Mouse (Mus musculus): ENCODE measurements around the gene Arl6ip5.
"Not testable (repeated sequence)": the region's sequence is repeated elsewhere in the genome, so short reads cannot be mapped to it uniquely, and the experiment has no call there.

The Arl6ip5 gene

DNA sequence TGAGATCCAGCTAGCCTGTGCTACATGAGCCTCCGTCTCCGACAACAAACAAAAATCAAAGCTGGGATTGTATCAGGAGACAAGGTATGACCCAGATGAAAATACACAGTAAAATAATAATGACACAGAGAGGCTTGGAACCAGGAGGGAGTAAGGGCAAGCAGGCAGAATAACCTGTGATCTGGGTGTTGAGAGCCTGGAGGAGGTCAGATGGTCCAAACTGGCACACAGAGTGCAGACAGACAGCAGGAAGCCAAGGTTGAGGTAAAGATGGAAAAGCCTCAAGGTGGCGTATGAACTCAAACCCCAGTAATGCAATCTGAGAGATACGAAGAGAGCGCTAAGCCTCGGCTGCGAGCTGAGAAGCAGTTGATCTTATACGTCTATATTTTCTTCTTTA, 14.0 kb downstream of the Arl6ip5 start:
- DNase-seq = no peak

DNA sequence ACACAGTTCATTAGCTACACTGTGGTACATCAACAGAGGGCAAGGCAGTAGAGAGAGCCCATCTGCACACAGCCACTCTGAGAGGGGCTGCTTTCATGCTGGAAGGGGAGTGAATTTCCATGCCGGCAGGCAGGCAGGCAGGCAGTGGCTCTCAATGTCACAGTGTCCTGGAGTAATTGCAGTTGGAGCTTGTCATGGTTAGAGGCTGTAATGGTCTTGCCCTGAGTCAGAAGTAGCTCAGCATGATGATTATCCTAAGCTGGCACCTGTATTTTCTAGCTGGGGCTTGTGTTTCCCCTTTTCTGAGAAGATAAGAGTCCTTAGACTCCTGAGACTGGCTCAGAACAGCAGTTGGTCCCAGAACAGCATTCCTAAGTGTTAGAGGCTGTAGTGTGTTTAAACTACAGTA, 15.6 kb downstream of the Arl6ip5 start:
- DNase-seq = no peak

DNA sequence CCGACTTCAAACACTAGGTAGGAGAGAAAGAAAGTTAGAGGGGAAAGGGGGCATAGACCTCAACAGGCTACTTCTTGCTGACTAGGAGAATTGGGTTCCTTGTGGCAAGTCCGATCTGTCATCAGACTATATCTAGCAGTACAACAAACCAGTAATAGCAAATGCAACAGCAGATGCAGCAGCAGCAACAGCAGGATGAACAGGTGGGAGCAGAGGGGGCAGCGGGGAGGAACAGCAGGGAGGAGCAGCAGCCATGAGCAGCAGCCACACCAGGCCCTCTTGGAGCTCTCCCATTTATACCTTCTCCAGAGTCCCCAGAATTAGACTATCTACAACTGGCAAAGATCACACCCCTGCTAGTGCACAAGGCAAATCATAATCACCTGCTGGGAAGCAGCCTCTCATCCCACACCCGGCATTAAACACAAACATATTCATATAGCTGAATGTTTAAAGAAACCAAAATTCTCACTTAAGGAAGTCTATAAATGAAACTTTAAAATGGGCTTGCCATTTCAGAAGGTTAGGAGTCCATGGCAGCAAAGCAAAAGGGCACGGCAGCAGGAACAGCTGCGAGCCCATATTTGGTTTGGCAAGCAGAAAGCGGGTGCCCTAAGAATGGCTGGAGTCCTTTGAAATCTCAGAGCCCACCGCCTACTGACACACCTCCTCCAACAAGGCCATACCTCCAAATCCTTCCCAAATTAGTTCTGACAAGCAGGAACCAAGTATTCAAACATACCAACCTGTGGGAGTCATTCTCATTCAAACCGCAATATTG, 16.8 kb downstream of the Arl6ip5 start:
- DNase-seq = no peak

DNA sequence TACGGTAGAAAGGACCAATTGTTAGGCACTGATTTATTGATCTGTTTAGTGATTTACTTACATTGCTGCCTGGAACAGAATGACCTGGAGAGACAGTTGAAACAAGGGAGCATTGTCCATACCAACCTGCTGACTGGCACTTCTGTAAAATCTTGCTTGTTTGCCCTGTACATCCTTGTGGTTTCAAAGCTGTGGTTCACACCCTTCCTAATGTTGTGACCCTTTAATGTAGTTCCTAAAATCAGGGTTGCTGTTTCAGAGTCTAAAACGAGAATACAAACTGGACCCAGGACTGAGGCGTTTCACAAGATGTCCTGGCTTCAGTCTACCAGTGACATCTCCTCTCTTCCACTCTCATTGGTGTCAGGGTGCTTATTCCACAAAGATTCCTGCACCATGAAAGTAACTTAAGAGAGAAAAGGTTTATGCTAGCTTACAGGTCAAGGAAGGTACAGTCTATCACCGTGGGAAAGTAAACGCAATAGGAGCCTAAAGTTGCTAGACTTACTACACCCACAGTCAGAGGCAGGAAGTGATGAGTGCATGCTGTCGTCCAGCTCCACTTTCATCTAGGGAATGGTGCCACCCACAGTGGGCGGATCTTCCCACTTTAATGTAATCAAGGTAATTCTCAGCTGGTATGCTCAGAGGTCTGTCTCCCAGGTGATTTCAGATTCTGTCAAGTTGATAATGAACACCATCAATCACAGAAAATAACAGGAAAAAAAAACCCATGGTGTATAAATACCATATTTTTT, 24.6 kb downstream of the Arl6ip5 start:
- no peak for DNase-seq

DNA sequence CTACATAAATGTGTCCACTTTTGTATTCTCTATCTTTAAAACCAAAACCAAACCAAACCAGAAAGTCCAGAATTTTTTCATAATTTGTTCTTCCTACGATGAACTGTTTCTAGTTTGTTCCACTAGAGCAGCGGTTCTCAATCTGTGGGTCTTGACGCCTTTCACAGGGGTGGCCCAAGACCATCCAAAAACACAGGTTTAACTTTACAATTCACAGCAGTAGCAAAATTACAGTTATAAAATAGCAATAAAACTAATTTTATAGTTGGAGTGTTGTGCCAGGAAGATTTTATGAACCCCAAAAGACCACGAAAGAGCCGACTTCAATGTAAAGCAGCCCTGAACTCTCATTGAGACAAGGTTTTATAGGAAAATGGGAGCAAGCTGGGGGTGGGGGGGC, 25.6 kb downstream of the Arl6ip5 start:
- DNase-seq = no peak

DNA sequence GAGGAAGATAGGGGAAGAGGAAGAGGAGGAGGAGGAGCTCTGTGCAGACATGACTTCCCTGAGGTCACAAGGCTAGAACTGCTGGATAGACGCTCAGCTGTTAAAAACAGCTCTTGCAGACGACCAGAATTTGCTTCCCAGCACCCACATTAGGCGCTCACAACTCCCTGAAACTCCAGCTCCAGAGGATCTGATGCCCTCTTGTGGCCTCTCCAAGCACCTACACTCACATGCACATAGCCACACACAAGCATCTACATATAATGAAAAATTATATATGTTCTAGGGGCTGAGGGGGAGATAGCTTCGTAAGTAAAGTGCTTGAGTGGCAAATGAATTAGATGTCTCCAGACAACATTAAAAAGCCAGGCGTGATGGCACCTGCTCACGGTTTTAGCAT, 28.9 kb downstream of the Arl6ip5 start:
- DNase-seq = no peak

DNA sequence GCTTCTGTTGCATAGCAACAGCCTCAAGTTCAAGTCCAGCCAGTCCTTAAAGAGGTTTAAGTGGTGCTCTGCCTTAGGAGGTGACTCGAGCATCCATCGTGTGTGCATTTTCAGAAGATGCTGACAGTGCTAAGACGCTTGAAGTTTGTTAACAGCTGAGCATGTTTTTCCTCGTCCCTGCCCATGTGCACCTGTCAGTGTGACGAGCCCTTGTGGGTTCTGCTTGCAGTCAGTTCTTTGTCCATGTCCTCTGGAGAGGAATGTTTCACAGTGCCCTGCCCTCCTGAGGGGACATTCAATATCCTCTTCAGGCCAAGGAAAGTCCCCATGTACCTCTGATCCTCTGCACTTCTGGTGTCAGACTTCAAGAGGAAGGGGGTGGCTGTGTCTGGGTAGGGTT, 29.6 kb downstream of the Arl6ip5 start:
- DNase-seq = no peak

DNA sequence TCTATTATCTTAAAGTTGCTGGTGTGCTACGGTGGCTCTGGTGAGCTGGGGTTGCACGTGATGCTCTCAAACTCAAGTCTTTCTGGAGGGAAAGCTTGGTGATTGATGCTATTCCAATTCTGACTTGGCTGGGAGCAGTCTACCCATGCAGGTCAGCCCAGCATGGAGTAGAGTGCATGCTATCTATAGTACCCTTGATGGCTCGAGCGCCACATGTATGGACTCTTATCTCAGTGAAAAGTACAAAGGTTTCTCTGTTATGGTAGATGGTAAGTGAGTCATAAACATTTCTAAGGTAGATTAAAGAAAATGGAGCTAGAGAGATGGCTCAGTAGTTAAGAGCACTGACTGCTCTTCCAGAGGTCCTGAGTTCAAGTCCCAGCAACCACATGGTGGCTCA, 32.0 kb downstream of the Arl6ip5 start:
- DNase-seq = no peak

DNA sequence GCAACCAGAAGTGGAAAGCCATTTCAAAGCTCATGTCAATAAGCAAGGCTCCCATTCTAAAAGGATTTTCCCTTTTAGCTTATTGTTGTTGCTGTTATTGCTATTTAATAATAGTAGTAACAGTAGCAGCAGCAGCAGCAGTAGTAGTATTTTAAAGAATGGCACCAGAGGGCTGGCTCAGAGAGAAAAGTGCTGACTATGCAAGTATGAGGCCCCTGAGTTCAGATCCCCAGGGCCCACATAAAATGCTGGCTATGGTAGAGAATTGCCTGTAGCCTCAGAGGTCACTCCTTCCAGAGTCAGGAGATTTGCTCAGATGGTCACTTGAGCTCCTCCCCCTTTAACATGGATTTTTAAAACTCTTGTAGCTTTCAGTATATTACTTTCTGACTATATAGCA, 34.7 kb downstream of the Arl6ip5 start:
- DNase-seq = no peak

DNA sequence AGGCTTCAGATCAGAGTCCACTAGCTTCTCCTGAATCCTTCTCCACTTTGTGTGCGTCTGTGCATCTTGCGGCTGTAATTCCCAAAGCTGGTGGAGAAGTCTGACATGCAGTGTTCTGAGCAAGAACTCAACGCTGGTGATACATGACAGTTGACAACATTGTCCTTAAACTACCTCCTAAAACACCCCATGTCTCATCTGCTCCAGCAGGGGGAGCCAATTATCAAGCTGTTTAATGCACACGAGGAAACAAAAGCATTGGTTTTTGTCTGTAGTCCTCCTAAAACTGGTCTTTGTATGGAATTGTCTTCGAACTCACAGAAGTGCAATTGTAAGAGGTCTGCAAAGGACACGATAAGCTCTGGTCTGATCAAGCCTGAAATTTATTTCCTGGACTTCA, 40.5 kb downstream of the Arl6ip5 start:
- peak; percentile 20 for DNase-seq

DNA sequence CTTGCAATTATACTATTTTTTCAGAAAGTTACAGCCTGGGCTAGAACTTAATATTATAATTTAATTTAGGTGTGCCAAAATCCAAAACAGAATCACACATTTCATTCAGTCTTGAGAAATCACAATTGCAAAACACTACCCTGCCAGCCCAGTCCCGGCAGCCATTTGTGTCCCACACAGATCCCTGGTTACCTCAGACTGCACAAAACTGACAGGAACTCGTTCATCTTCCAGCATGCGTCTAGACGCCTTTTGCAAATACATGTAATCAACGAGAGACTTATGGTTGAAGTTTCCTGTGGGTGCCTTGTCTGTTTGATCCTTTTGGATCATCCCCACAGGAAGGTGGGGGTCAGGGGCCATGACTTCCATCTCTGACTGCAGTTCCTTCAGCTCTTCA, 41.6 kb downstream of the Arl6ip5 start:
- no peak for DNase-seq

DNA sequence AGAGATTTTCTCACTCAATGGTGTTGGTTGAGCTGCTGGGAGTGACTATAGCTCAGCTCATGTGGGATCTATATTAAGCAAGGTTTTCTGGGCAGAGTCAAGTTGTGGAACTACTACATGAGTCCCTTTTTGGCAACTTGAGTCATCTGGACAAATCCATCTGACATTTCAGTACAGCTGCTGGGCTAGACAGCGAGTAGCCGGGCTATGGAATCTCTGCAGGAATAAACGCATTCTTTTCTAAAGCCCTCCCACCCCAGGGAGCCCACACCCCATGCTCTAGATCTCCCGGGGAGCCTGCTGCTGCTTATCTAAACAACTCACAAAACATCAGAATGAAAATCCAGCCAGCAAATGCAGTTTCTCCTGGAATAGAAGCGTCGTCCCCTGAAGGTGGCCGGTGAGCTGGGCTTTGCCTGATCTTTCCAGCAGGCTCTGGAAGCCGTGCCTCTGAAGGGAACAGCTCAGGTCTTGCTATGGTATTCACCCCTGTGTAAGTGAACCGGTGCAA, 42.3 kb downstream of the Arl6ip5 start, which contains the start of gene Lmod3:
Gene Lmod3 (minus strand): TSS at position 49 of the 511 bp plus-strand sequence.
- no peak for DNase-seq

DNA sequence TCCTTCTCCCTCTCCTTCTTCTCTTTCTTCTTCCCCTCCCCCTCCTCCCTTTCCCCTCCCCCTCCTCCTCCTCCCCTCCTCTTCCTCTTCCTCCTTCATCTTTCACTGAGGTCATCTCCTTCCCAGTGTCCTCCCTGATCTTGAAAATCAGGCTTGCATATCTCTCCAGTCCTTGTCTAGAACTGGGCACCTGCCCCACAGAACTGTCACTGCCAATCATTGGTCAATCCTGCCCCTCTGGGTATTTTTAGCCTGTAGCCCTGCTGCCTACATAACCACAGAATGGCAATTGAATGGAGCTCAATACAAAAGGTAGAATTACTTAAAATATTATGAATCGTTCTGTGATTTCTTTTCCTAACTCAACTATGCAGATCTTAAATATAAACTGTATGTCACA, 48.0 kb downstream of the Arl6ip5 start:
- DNase-seq = no peak

DNA sequence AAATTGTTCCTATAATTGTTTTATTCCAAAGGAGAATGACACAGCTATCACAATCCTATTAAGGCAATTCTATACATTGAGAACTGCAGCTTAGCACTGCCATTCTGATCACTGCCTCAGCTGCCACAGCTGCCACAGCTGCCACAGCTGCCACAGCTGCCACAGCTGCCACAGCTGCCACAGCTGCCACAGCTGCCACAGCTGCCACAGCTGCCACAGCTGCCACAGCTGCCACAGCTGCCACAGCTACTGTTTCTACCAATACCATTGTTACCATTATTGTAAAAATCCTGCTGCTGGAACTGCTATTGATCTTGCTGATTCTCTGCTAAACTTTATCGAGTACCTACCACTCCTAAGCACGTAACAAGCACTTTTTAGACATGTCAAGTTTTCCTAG, 49.4 kb downstream of the Arl6ip5 start:
- not testable (repeated sequence) for DNase-seq

DNA sequence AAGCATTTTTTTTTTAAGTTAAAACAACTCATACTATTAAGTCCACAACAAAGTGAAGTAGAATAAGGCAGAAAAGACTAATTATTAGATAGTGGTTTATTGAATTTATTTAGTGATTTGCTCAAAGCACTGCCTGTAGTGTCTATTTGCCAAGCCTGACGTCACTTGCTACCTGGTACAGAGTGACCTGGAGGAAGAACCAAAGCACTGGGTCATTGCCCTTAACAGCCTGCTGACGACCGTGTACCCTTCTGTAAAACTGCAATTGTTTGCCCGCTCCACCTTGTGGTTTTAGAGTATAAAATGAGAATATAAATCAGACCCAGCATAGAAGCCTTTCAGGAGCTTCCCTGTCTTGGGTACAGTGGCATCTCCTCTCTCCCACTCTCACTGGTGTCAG, 51.7 kb downstream of the Arl6ip5 start:
- DNase-seq = no peak

DNA sequence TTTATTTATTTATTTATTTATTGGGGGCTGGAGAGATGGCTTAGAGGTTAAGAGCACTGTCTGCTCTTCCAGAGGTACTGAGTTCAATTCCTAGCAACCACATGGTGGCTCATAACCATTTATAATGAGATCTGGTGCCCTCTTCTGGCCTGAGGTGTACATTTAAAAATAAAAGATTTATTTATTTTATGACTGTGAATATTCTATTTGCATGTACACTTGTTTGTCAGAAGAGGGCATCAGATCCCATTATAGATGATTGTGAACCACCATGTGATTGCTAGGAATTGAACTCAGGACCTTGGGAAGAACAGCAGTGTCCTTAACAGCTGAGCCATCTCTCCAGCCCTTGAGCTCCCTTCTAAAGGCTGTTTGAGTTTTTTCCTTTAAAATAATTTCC, 53.3 kb downstream of the Arl6ip5 start:
- not testable (repeated sequence) for DNase-seq

DNA sequence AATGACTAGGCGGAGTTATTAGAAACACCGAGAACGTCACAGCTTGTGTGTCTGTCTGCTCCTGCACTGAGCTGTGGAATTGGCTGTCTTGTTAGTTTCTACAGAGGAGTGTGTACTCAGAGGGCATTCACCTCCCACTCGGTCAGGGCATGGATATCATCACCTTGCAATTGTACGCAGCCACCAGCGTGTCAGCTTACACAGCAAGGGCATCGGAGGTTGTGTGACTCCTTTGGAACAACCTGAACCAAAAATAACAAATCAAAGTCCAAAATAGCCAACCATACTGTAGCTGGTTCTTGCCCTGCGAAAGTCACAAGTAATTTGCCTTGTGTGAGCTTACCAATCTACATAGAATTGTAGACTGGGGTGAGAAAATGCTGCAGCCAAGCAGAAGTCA, 54.8 kb downstream of the Arl6ip5 start:
- no peak for DNase-seq

DNA sequence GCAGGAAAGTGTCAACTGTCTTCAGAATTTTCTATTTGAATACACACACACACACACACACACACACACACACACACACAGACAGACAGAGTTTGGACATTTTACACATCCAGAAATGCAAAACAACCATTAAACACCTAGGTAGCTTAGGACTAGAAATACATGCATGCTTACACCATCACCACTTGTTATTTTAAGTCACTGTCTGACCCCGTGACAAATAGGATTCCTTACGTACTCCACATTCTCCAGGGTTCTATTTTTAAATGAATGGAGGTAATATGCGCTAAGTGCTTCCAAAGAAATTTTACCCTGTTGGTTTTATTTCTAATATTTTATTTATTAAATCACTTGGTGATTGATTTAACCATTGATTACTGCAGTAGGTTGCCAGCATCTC, 55.2 kb downstream of the Arl6ip5 start:
- DNase-seq = no peak

DNA sequence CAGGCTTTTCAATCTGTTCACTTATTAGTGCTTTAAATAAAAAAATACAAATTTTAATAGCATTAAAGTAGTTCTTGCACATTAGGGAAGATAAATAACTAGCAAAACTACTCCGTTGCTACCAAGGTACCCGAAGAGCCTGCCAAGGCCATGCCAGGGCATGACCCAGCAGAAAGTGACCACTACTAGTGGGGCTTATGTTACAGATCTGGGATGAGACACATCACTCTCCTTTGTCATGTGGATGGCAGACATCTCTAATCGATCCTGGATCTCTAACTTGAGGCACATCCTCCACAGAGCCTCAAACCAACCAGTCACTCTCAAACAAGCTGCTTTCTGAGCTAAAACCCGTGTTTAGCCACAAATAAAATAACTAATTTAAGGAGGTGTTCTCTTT, 56.2 kb downstream of the Arl6ip5 start:
- no peak for DNase-seq

DNA sequence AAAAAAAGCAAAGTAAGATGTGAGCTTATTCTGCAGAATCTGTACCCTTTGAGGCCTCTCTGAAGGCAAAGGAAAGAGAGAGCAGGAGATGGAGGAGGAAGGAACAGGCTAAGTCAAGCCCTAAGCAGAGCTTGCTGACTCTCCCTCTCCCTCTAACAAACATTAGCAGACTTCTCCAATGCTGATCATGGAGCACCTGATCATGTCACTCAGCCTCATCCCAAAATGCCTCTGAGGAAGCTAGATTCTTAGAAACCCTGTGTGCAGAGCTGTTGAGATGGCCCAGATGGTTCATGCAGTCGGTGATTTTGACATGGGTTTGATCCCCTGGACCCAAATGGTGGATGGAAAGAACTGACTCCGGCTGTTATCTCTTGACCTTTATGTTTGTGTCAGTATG, 56.6 kb downstream of the Arl6ip5 start:
- DNase-seq = no peak

DNA sequence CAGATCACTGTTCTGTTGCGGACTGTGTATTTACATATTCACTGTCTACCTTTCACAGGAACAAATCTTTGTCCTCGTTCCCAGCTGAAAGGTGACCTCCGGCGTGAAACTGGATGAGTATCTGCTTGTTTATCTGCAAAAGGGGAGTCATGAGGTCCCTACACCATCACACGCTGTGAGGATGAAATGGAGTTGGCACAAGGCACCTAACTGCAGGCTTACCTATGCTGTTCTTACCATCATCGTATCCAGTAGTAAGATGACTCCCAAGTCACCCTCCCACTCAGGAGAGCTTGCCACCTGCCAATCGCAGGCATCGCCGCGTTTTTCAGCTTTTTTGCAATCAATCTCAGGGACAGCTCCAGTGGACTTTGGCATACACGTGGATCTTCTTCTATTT, 59.1 kb downstream of the Arl6ip5 start:
- no peak for DNase-seq

DNA sequence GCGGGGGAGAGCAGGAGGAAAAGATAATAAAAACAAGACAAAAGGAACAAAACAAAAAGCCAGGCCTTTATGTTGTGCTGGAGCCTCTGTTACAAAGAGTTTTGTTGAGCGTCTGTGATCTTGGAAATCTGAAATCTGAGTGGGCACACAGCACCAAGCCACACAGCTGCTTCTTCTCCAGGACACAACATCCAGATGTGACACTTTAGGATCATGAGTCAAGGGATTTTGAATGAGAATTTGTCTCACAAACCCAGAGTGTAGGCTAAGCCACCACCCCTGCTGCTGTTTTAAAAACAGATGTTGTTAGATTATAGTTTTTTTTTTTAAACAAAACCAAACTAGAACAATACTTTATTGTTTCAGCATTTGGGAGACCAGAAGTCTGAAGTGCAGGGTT, 61.9 kb downstream of the Arl6ip5 start:
- no peak for DNase-seq

DNA sequence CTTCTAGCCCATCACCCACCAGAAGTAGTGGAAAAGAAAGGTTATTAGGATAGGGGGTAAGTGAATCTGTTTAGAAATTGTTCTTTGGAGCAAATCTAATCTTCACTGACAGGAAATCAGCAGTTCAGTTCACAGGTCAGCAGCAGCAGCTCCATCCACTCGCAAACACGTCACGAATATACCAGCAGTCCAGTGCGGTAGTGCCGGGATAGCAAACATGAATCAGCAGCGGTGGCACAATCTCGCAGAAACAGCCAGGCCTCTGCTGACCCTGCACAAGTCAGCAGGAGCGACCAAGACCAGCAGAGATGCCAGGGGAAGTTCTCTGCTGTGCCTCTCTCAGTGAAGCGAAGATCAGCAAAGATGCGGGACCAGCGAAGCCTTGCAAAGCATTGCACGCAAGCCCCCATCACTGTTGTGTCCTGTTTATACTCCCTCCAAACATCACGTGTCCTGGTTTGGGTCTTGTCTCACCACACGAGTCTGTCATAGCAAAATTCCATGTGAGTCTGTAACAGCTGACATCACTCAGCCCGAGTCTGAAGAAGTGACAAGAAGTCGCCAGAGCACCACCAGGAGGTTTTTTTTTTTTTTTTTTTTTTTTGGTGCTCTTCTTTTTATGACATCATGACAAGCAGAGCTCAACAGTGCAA, 62.7 kb downstream of the Arl6ip5 start:
- no peak for DNase-seq

DNA sequence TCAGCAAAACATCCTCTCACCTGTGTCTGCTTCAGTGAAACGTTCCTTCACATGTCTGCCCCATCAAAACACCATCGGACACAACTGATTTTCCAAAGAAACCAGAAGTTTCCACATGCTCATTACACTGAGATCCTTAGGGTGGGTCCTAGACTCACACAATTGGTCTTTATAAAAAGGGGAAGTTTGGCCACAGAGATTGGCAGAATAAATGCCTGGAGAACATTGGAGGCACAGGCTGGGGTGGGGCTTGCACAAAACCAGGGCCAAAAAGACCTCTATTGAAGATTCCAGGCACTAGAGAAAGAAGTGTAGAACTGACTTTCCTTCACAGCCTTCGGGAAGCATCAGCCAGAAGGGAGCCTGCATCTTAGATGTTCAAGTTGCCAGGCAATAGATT, 63.3 kb downstream of the Arl6ip5 start:
- DNase-seq = no peak
